Mouse (Mus musculus) kidney, embryonic 16.5 days (tissue): Measurements from ENCODE around the gene Nop58. TPM values are rescaled to one million over a fixed set of nuclear protein-coding genes. Genes with fewer than 3 reads are reported as not detected.

ENCODE experiments used
- ATAC-seq: fragments of 200-750 bp; cut with Nextera tagmentation; 2 replicates; pipeline ENCODE4 v1.8.0; 2017; ENCODE audit warnings: moderate TSS enrichment; ENCODE audit not compliant: low FRiP score, low TSS enrichment
- H3K27ac ChIP-seq: fragments of 300-500 bp; sonication (generic); 2 replicates; pipeline ENCODE4 v1.5.1; 2014; ENCODE audit warnings: low read length
- H3K27me3 ChIP-seq: fragments of 300-500 bp; sonication (generic); 2 replicates; pipeline ENCODE4 v1.6.1; 2014; ENCODE audit warnings: low read length, control low read depth, mixed read lengths; ENCODE audit not compliant: insufficient read depth
- H3K36me3 ChIP-seq: fragments of 300-500 bp; sonication (generic); 2 replicates; pipeline ENCODE4 v1.6.1; 2014; ENCODE audit warnings: low read length, control low read depth, mixed read lengths; ENCODE audit not compliant: insufficient read depth
- H3K4me1 ChIP-seq: fragments of 300-500 bp; sonication (generic); 2 replicates; pipeline ENCODE4 v1.6.1; 2014; ENCODE audit warnings: low read length, control low read depth, mixed read lengths; ENCODE audit not compliant: insufficient read depth
- H3K4me2 ChIP-seq: fragments of 300-500 bp; sonication (generic); replicated peaks from 2 replicates; pipeline ENCODE4 v1.6.1; 2014; ENCODE audit warnings: low read depth, low read length
- H3K4me3 ChIP-seq: fragments of 300-500 bp; sonication (generic); 2 replicates; pipeline ENCODE4 v1.5.1; 2014; ENCODE audit warnings: mild to moderate bottlenecking, low read length
- H3K9ac ChIP-seq: fragments of 300-500 bp; sonication (generic); replicated peaks from 2 replicates; pipeline ENCODE4 v1.6.1; 2014; ENCODE audit warnings: low read length
- H3K9me3 ChIP-seq: fragments of 300-500 bp; sonication (generic); 2 replicates; pipeline ENCODE4 v1.6.1; 2016; ENCODE audit warnings: low read length, control low read depth
- WGBS: fragments of 180-500 bp; shearing (Covaris S2); extraction: QIAGEN DNeasy Blood & Tissue Kit; methylation state at CpG from one replicate; pipeline ENCODE4 v1.1.7; 2014; 5-methylcytosine and 5-hydroxymethylcytosine counted together
- polyA plus RNA-seq: library from polyadenylated mRNA; unstranded; fragments of >200 nt; fragmentation: Nextera tagmentation; extraction: Ambion mirVana; gene quantifications from 2 replicates; pipeline ENCODE4 v1.2.1, GENCODE M21; 2015

Gene Nop58
- polyA plus RNA-seq, 1 experiment from 2014 or later, result 235 TPM

DNA sequence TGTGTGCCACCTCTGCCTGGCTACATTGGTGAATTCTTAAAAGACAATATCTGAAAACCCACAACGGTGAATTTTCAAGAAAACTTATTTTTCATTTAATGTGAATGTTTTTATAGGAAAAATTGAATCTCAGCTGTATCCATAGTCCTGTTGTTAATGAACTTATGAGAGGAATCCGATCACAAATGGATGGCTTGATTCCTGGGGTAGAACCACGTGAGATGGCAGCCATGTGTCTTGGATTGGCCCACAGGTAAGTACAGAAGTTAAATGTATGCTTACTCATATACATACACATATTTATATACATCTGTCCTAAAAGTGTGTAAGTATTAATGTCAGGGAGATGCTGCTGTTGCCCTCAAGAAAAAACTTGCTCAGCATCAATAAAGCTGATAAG, 13.4 kb downstream of the Nop58 start:
- no peak overlapping the region for H3K4me2 ChIP-seq
- peaks cover 59% of the 10 kb centered on the region for H3K36me3 ChIP-seq
- no peak overlapping the region for H3K27ac ChIP-seq
- H3K4me3 ChIP-seq, result no peak overlapping the region
- no peaks in the 10 kb centered on the region for H3K4me1 ChIP-seq
- no peaks in the 10 kb centered on the region for H3K27me3 ChIP-seq
- no peaks in the 10 kb centered on the region for H3K9me3 ChIP-seq
- ATAC-seq, result no peak
- WGBS, result 96% methylated on average over 3 of the region's 3 CpGs
- H3K9ac ChIP-seq, result no peak overlapping the region

DNA sequence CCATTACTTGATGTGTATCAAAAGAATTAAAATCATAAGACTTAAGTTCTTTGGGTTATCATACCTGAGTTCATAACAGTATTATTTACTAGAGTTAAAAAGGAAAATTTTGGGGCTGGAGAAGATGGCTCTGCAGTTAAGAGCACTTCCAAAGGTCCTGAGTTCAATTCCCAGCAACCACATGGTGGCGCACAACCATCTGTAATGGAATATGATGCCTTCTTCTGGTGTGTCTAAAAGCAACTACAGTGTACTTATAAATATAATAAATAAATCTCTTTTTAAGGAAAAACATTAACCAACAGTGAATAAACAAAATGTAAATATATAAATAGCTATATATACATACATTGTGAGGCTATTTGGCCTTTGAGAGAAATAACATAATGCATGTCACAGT, 17.0 kb downstream of the Nop58 start:
- H3K27me3 ChIP-seq, result no peaks in the 10 kb centered on the region
- 100% methylated on average over 1 of the region's 1 CpGs for WGBS
- no peak overlapping the region for H3K4me3 ChIP-seq
- peaks cover 66% of the 10 kb centered on the region for H3K36me3 ChIP-seq
- H3K9ac ChIP-seq, result no peak overlapping the region
- H3K27ac ChIP-seq, result no peak overlapping the region
- no peaks in the 10 kb centered on the region for H3K4me1 ChIP-seq
- no peak for ATAC-seq
- no peaks in the 10 kb centered on the region for H3K9me3 ChIP-seq
- H3K4me2 ChIP-seq, result no peak overlapping the region

DNA sequence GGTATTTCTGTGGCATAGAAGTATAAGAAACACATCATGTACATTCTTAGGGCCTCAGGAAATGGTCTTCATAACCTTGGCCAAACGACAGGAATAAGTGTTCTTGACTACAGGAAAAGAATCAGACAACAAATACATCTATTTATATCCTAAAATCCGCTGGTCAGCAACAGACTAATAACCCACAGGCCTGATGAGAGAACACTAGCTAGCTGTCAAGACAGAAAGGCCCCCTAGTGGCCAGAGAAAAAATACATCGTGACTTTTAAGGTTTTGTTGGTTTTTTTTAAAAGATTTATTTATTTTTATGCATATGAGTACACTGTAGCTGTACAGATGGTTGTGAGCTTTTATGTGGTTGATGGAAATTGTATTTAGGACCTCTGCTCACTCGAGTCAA, 35.1 kb downstream of the Nop58 start:
- Histone ChIP-seq H3K4me1 (no peaks in the 10 kb centered on the region), H3K4me3 (no peak overlapping the region), H3K27ac (no peak overlapping the region), H3K9me3 (no peaks in the 10 kb centered on the region), H3K9ac (no peak overlapping the region), H3K36me3 (peaks cover 18% of the 10 kb centered on the region), H3K27me3 (no peaks in the 10 kb centered on the region), H3K4me2 (no peak overlapping the region)
- ATAC-seq, result no peak
- WGBS, result 44% methylated on average over 4 of the region's 4 CpGs

DNA sequence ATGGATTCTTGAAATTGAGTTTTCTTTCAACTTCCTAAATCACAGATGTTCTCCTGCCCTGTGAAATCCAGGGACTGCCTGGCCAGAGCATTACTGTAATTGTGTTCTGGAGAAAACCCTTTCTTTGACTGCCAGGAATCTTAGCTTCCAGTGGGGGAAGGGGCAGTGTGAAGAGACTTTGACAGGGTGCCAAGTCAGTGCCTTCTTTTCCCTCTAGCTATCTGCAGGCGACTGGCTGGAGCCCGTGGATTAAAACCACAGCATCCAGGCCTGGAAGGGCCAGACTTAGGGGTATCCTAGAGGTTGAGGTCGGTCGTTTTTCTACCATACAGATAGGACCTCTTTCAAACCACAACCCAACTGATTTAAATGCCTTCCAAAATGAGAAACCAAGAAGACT, 40.9 kb downstream of the Nop58 start:
- WGBS, result 68% methylated on average over 4 of the region's 4 CpGs
- Histone ChIP-seq H3K27me3 (no peaks in the 10 kb centered on the region), H3K9ac (no peak overlapping the region), H3K4me1 (no peaks in the 10 kb centered on the region), H3K36me3 (no peaks in the 10 kb centered on the region; the same call in 1 of the 2 replicates), H3K27ac (no peak overlapping the region), H3K4me2 (no peak overlapping the region), H3K9me3 (no peaks in the 10 kb centered on the region), H3K4me3 (no peak overlapping the region)
- no peak for ATAC-seq

DNA sequence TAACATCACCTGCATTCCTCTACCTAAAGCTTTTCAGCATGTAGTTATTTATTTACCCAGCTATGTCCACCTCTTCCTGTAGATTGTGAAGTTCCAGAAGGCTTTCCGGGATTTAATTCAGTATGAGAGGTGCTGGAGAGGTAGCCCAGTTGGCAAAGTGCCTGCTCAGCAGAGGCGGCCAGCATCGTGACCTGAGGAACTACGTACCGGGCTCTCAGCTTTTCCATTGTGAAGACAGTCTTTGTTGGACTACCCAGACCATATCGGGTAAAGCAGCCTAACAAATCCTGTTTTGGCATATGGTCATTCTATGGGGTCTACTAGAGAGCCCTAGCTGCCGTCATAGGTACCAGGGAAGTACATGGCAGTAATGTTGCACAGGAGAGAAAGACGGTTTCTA, 45.3 kb downstream of the Nop58 start:
- no peak overlapping the region for H3K9ac ChIP-seq
- H3K4me3 ChIP-seq, result no peak overlapping the region
- 77% methylated on average over 8 of the region's 8 CpGs for WGBS
- no peaks in the 10 kb centered on the region for H3K9me3 ChIP-seq
- ATAC-seq, result no peak
- H3K4me2 ChIP-seq, result no peak overlapping the region
- H3K4me1 ChIP-seq, result no peaks in the 10 kb centered on the region
- no peaks in the 10 kb centered on the region for H3K36me3 ChIP-seq
- H3K27me3 ChIP-seq, result no peaks in the 10 kb centered on the region
- no peak overlapping the region for H3K27ac ChIP-seq

DNA sequence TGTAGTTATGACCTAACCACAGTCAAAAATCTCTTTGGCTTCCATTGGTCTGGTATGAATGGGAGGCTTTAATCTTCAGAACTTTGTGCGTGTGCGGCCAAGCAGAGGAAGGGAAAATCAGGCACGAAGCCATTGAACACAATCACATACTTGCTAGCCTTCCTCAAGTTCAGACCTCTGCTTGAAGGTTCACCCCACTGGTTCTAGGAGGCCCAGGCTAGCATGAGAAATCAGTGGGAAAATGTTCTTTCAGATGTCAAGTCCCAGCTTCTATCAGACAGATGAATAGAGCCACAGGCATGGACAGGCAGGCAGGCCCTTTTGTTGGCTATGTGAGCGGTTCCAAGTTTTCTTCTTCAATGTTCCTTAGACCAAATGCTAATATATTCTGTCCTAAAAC, 46.0 kb downstream of the Nop58 start:
- Histone ChIP-seq H3K36me3 (no peaks in the 10 kb centered on the region), H3K27me3 (no peaks in the 10 kb centered on the region), H3K4me1 (no peaks in the 10 kb centered on the region), H3K27ac (no peak overlapping the region), H3K4me2 (no peak overlapping the region), H3K4me3 (no peak overlapping the region), H3K9ac (no peak overlapping the region), H3K9me3 (no peaks in the 10 kb centered on the region)
- 77% methylated on average over 4 of the region's 4 CpGs for WGBS
- no peak for ATAC-seq

DNA sequence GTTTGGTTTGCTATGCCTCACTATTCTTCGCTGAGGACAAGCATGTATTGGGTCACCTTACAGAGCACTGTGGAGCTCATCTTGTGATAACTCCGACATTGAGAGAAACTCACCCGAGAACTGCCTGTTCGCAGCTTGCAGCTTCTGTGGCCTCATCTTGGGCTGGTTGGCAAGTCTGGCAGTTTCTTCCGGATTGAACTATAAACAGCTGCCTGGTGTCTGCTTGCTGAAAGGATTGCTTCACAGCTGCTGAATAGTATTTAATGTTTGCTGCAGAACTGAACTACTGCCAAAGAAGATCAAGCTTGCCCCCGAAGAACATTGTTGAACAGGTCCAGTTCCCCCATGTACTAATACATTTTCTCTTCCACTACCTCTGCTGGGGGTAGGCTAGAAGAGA, 49.3 kb downstream of the Nop58 start:
- Histone ChIP-seq H3K9me3 (no peaks in the 10 kb centered on the region), H3K4me3 (no peak overlapping the region), H3K9ac (no peak overlapping the region), H3K27ac (no peak overlapping the region), H3K36me3 (no peaks in the 10 kb centered on the region), H3K4me2 (no peak overlapping the region), H3K27me3 (no peaks in the 10 kb centered on the region), H3K4me1 (no peaks in the 10 kb centered on the region)
- WGBS, result 74% methylated on average over 6 of the region's 6 CpGs
- no peak for ATAC-seq

DNA sequence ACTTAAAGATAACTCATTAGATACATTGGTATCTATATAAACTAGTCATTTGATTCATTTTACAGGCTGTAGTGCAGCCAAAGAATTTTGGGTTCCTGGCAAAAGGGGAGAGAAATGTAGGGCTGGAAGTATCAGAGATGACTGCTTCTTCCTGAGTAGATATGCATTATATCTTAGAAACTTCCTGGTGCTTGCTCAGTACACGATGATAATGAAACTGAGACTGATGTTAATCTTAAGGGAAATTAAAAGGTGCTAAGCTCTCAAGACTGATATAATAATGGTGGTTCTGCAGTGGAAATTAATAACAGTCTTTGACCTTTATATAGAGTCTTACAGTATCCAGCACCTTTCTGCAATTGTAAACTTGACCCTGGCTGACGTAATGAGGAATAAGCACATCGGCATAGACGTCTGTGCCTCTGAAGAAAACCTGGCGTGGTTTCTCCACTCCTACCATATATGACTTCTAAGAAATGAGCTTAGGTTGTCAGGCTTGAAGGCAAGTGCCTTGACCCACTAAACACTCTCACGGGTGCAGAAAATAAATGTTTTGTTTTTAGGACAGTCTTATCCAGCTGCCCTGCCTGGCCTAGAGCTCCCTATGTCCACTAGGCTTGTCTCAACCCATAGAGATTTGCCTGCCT, 54.1 kb downstream of the Nop58 start:
- H3K4me1 ChIP-seq, result no peaks in the 10 kb centered on the region
- no peak overlapping the region for H3K4me3 ChIP-seq
- ATAC-seq, result no peak
- H3K4me2 ChIP-seq, result no peak overlapping the region
- H3K27me3 ChIP-seq, result no peaks in the 10 kb centered on the region
- no peak overlapping the region for H3K27ac ChIP-seq
- no peaks in the 10 kb centered on the region for H3K36me3 ChIP-seq
- H3K9me3 ChIP-seq, result no peaks in the 10 kb centered on the region
- H3K9ac ChIP-seq, result no peak overlapping the region
- WGBS, result 74% methylated on average over 6 of the region's 6 CpGs

DNA sequence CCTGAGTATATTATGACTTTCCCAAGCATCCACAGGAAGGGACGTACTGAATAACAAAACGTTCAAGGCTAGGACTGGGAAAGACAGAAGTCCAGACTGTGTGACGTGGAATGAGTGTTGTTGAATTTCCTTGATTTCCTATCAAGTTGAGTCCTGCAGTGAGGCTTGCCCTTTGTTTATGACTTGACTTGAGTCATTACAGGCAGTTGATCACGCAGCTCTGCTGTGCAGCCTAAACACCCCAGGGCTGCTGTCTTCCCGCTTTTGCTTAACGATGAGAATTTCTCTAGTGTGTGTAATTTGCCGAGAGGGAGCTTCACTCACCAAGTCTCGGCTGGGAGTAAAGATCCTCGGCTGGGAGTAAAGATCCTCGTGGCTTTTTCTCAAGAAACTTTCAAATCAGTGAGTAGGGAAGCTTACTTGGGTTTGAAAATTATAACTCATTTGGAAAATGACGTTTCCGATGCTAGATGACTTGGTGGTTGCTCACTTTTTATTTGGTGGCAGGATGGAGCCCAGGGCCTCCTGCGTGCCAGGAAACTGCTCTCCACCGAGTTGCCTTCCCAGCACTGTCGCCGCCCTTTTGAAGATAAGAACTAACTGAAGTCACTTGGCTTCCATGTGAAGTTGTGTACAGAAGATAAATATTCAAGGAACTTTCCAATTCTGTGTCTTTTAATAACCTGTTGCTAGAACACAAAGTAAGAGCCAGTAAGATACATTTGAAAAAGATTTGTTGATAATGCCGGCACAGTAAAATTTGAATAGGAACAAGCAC, 55.0 kb downstream of the Nop58 start:
- Histone ChIP-seq H3K4me2 (no peak overlapping the region), H3K27ac (no peak overlapping the region)

DNA sequence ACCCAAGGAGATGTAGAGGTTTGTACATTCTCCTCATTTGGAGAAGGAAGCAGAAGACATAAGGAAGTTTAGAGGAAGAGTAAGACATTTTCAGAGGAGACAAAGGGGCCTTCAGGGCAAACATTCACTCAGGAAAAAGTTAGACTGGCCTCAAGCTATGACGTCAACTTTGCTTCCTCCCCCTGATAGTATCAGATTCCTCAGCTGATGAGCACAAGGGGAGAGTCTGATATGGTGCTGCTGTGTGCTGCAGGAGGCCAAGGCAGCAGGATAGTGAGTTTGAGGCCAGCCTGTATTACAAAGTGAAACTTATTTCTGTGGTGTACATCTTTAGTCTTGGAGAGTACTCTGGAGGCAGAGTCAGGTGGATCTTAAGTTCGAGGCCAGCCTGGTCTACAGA, 64.3 kb downstream of the Nop58 start:
- Histone ChIP-seq H3K4me1 (no peaks in the 10 kb centered on the region), H3K4me2 (no peak overlapping the region), H3K9me3 (no peaks in the 10 kb centered on the region), H3K36me3 (no peaks in the 10 kb centered on the region), H3K27me3 (no peaks in the 10 kb centered on the region), H3K9ac (no peak overlapping the region), H3K27ac (no peak overlapping the region), H3K4me3 (no peak overlapping the region)
- WGBS, result 48% methylated on average over 2 of the region's 2 CpGs
- no peak for ATAC-seq

More for the DNA sequence above, 55.0 kb downstream of the Nop58 start:
- 71% methylated on average over 17 of the region's 17 CpGs for WGBS
- H3K27me3 ChIP-seq, result no peaks in the 10 kb centered on the region
- no peak overlapping the region for H3K4me3 ChIP-seq
- H3K4me1 ChIP-seq, result no peaks in the 10 kb centered on the region
- ATAC-seq, result no peak
- no peaks in the 10 kb centered on the region for H3K36me3 ChIP-seq
- H3K9ac ChIP-seq, result no peak overlapping the region
- no peaks in the 10 kb centered on the region for H3K9me3 ChIP-seq
